Mouse (Mus musculus): ENCODE measurements around the gene Zfp598. TPM values are rescaled to one million over a fixed set of nuclear protein-coding genes. Genes with fewer than 3 reads are reported as not detected.
"Not testable (repeated sequence)": the region's sequence is repeated elsewhere in the genome, so short reads cannot be mapped to it uniquely, and the experiment has no call there.

Gene Zfp598
- polyA plus RNA-seq, 1 experiment from 2014 or later = 34.5 TPM

GRCm38 (mm10) chr17:24698715-24699114, 29.2 kb downstream of the Zfp598 start:
- no peaks in the 10 kb centered on the region for H3K9me3 ChIP-seq (replicated peaks)
- WGBS = 70% methylated on average over 9 of the region's 9 CpGs
- H3K27me3 ChIP-seq (ENCODE audit: low read depth, poor library complexity, severe bottlenecking) = 0 out of 2 replicates have a peak, but pooled peaks cover 5% of the 10 kb centered on the region

GRCm38 (mm10) chr17:24699473-24699872, 30.0 kb downstream of the Zfp598 start:
- H3K9me3 ChIP-seq (replicated peaks) = no peaks in the 10 kb centered on the region
- H3K4me1 ChIP-seq = peaks cover 24% of the 10 kb centered on the region
- H3K4me3 ChIP-seq = no peak overlapping the region
- no peak overlapping the region for H3K27ac ChIP-seq
- DNase-seq (ENCODE audit: low spot score) = no peak
- 0 out of 2 replicates have a peak, but pooled peaks cover 5% of the 10 kb centered on the region for H3K27me3 ChIP-seq (ENCODE audit: low read depth, poor library complexity, severe bottlenecking)
- H3K36me3 ChIP-seq = peaks cover 55% of the 10 kb centered on the region
- WGBS = 77% methylated on average over 2 of the region's 2 CpGs

More at GRCm38 (mm10) chr17:24698715-24699114, 29.2 kb downstream of the Zfp598 start:
- no peak overlapping the region for H3K27ac ChIP-seq
- peaks cover 29% of the 10 kb centered on the region for H3K4me1 ChIP-seq
- DNase-seq (ENCODE audit: low spot score) = no peak
- no peak overlapping the region for H3K4me3 ChIP-seq
- H3K36me3 ChIP-seq = peaks cover 53% of the 10 kb centered on the region

GRCm38 (mm10) chr17:24701251-24701650, 31.8 kb downstream of the Zfp598 start:
- Histone ChIP-seq H3K27ac (no peak overlapping the region), H3K36me3 (peaks cover 71% of the 10 kb centered on the region), H3K9me3 (replicated peaks) (no peaks in the 10 kb centered on the region), H3K4me3 (no peak overlapping the region), H3K4me1 (peaks cover 21% of the 10 kb centered on the region), H3K27me3 (ENCODE audit: low read depth, poor library complexity, severe bottlenecking) (0 out of 2 replicates have a peak, but pooled peaks cover 5% of the 10 kb centered on the region)
- WGBS = 93% methylated on average over 9 of the region's 9 CpGs
- DNase-seq (ENCODE audit: low spot score) = no peak

- Histone ChIP-seq H3K4me1 (peaks cover 18% of the 10 kb centered on the region), H3K27ac (no peak overlapping the region), H3K36me3 (peaks cover 51% of the 10 kb centered on the region), H3K27me3 (ENCODE audit: low read depth, poor library complexity, severe bottlenecking) (no peaks in the 10 kb centered on the region), H3K9me3 (replicated peaks) (no peaks in the 10 kb centered on the region), H3K4me3 (peak overlapping the region; percentile 77)
- DNase-seq (ENCODE audit: low spot score) = no peak
- WGBS = 94% methylated on average over 3 of the region's 3 CpGs
These were observed 36.3 kb downstream of the Zfp598 start for GRCm38 (mm10) chr17:24705821-24706220.

GRCm38 (mm10) chr17:24706982-24707800, 37.7 kb downstream of the Zfp598 start, which contains the start of gene Tbl3:
Tbl3 (minus strand) TSS chr17:24707660.
- Histone ChIP-seq H3K4me3 (peak within 1 kb of the TSS; percentile 77), H3K36me3 (peaks cover 38% of the 10 kb centered on the region), H3K27ac (peak within 1 kb of the TSS; percentile 85), H3K4me1 (peaks cover 18% of the 10 kb centered on the region), H3K27me3 (ENCODE audit: low read depth, poor library complexity, severe bottlenecking) (no peaks in the 10 kb centered on the region), H3K9me3 (replicated peaks) (no peaks in the 10 kb centered on the region)
- DNase-seq (ENCODE audit: low spot score) = peak; percentile 98
- 6% methylated on average over 32 of the region's 32 CpGs for WGBS

- Histone ChIP-seq H3K9me3 (replicated peaks) (no peaks in the 10 kb centered on the region), H3K27me3 (ENCODE audit: low read depth, poor library complexity, severe bottlenecking) (no peaks in the 10 kb centered on the region), H3K4me1 (peaks cover 18% of the 10 kb centered on the region), H3K27ac (peak overlapping the region; percentile 85; the same call in 1 of the 2 replicates), H3K36me3 (peaks cover 31% of the 10 kb centered on the region), H3K4me3 (peak overlapping the region; percentile 77)
- no peak for DNase-seq (ENCODE audit: low spot score)
- WGBS = 7% methylated on average over 24 of the region's 24 CpGs
These were observed 38.4 kb downstream of the Zfp598 start for GRCm38 (mm10) chr17:24707801-24708425.

- WGBS = 40% methylated on average over 2 of the region's 2 CpGs
- H3K4me3 ChIP-seq = no peak overlapping the region
- peaks cover 25% of the 10 kb centered on the region for H3K36me3 ChIP-seq
- DNase-seq (ENCODE audit: low spot score) = no peak
- no peak overlapping the region for H3K27ac ChIP-seq
- peaks cover 18% of the 10 kb centered on the region for H3K4me1 ChIP-seq
- H3K9me3 ChIP-seq (replicated peaks) = no peaks in the 10 kb centered on the region
- H3K27me3 ChIP-seq (ENCODE audit: low read depth, poor library complexity, severe bottlenecking) = no peaks in the 10 kb centered on the region
These were observed 39.2 kb downstream of the Zfp598 start for GRCm38 (mm10) chr17:24708646-24709045.

GRCm38 (mm10) chr17:24715556-24715955, 46.1 kb downstream of the Zfp598 start:
- Histone ChIP-seq H3K27me3 (ENCODE audit: low read depth, poor library complexity, severe bottlenecking) (no peaks in the 10 kb centered on the region), H3K36me3 (peaks cover 37% of the 10 kb centered on the region), H3K9me3 (replicated peaks) (no peaks in the 10 kb centered on the region), H3K4me1 (peaks cover 4% of the 10 kb centered on the region; the same call in 1 of the 2 replicates), H3K4me3 (no peak overlapping the region), H3K27ac (no peak overlapping the region)
- WGBS = 68% methylated on average over 6 of the region's 6 CpGs
- no peak for DNase-seq (ENCODE audit: low spot score)

- Histone ChIP-seq H3K36me3 (peaks cover 42% of the 10 kb centered on the region), H3K27me3 (ENCODE audit: low read depth, poor library complexity, severe bottlenecking) (no peaks in the 10 kb centered on the region), H3K4me1 (peaks cover 6% of the 10 kb centered on the region), H3K4me3 (no peak overlapping the region), H3K9me3 (replicated peaks) (no peaks in the 10 kb centered on the region), H3K27ac (no peak overlapping the region)
- no peak for DNase-seq (ENCODE audit: low spot score)
- 98% methylated on average over 15 of the region's 15 CpGs for WGBS
These were observed 46.7 kb downstream of the Zfp598 start for GRCm38 (mm10) chr17:24716166-24716682.

GRCm38 (mm10) chr17:24717943-24718342, 48.5 kb downstream of the Zfp598 start, which contains the start of the genes Rnf151 and Rps2:
Rnf151 (minus strand) TSS chr17:24718063.
Rps2 (plus strand) TSS chr17:24718116.
- H3K27ac ChIP-seq = no peak within 1 kb of the TSS
- 86% methylated on average over 4 of the region's 4 CpGs for WGBS
- H3K9me3 ChIP-seq (replicated peaks) = no peaks in the 10 kb centered on the region
- no peaks in the 10 kb centered on the region for H3K27me3 ChIP-seq (ENCODE audit: low read depth, poor library complexity, severe bottlenecking)
- DNase-seq (ENCODE audit: low spot score) = no peak
- peak within 1 kb of the TSS; percentile 77 for H3K4me3 ChIP-seq
- H3K4me1 ChIP-seq = peaks cover 22% of the 10 kb centered on the region
- peaks cover 57% of the 10 kb centered on the region for H3K36me3 ChIP-seq

GRCm38 (mm10) chr17:24718938-24719337, 49.5 kb downstream of the Zfp598 start:
- Histone ChIP-seq H3K4me1 (peaks cover 32% of the 10 kb centered on the region), H3K36me3 (peaks cover 57% of the 10 kb centered on the region), H3K4me3 (peak overlapping the region; percentile 77), H3K27ac (peak overlapping the region; percentile 91; the same call in 1 of the 2 replicates)
- H3K9me3 ChIP-seq (replicated peaks); H3K27me3 ChIP-seq (ENCODE audit: low read depth, poor library complexity, severe bottlenecking); DNase-seq (ENCODE audit: low spot score): not testable (repeated sequence)
- WGBS = 69% methylated on average over 5 of the region's 5 CpGs

GRCm38 (mm10) chr17:24719494-24720222, 50.2 kb downstream of the Zfp598 start:
- peaks cover 57% of the 10 kb centered on the region for H3K36me3 ChIP-seq
- under 1% methylated on average over 61 of the region's 61 CpGs for WGBS
- H3K4me1 ChIP-seq = peaks cover 32% of the 10 kb centered on the region

More at GRCm38 (mm10) chr17:24719494-24720222, 50.2 kb downstream of the Zfp598 start:
- no peaks in the 10 kb centered on the region for H3K9me3 ChIP-seq (replicated peaks)
- peak overlapping the region; percentile 77 for H3K4me3 ChIP-seq
- DNase-seq (ENCODE audit: low spot score) = peak; percentile 99
- no peaks in the 10 kb centered on the region for H3K27me3 ChIP-seq (ENCODE audit: low read depth, poor library complexity, severe bottlenecking)
- peak overlapping the region; percentile 91 for H3K27ac ChIP-seq
